Mouse (Mus musculus) forebrain, embryonic 11.5 days (tissue): Measurements from ENCODE around the gene Ddx42. TPM values are rescaled to one million over a fixed set of nuclear protein-coding genes. Genes with fewer than 3 reads are reported as not detected.

Experiments used
- ATAC-seq: fragments of 200-750 bp; cut with Nextera tagmentation; replicated peaks from 2 replicates; pipeline ENCODE4 v1.8.0; 2017; ENCODE audit warnings: moderate TSS enrichment; ENCODE audit not compliant: low FRiP score
- DNase-seq: peaks from one replicate; pipeline ENCODE4 v3.0.0-alpha.2; 2017; ENCODE audit warnings: low spot score
- H3K27ac ChIP-seq: fragments of 300-500 bp; sonication (generic); 2 replicates; pipeline ENCODE4 v1.5.1; 2014; ENCODE audit warnings: low read depth, low read length
- H3K27me3 ChIP-seq: fragments of 300-500 bp; sonication (generic); 2 replicates; pipeline ENCODE4 v1.6.1; 2014; ENCODE audit warnings: mild to moderate bottlenecking, low read length, mixed read lengths; ENCODE audit not compliant: control insufficient read depth, insufficient read depth
- H3K36me3 ChIP-seq: fragments of 300-500 bp; sonication (generic); 2 replicates; pipeline ENCODE4 v1.6.1; 2014; ENCODE audit warnings: mild to moderate bottlenecking, low read length, moderate library complexity, mixed read lengths; ENCODE audit not compliant: control insufficient read depth, insufficient read depth
- H3K4me1 ChIP-seq: fragments of 300-500 bp; sonication (generic); replicated peaks from 2 replicates; pipeline ENCODE4 v1.6.1; 2014; ENCODE audit warnings: low read length, mixed read lengths; ENCODE audit not compliant: control insufficient read depth, insufficient read depth
- H3K4me2 ChIP-seq: fragments of 300-500 bp; sonication (generic); 2 replicates; pipeline ENCODE4 v1.6.1; 2014; ENCODE audit warnings: low read depth, mild to moderate bottlenecking, low read length, moderate library complexity, mixed read lengths; ENCODE audit not compliant: severe bottlenecking
- H3K4me3 ChIP-seq: fragments of 300-500 bp; sonication (generic); 2 replicates; pipeline ENCODE4 v1.5.1; 2014; ENCODE audit warnings: low read depth, low read length
- H3K9ac ChIP-seq: fragments of 300-500 bp; sonication (generic); 2 replicates; pipeline ENCODE4 v1.6.1; 2014; ENCODE audit warnings: low read length
- H3K9me3 ChIP-seq: fragments of 300-500 bp; sonication (generic); 2 replicates; pipeline ENCODE4 v1.6.1; 2016; ENCODE audit warnings: low read length, mixed read lengths; ENCODE audit not compliant: control insufficient read depth
- WGBS: fragments of 180-500 bp; shearing (Covaris S2); extraction: QIAGEN DNeasy Blood & Tissue Kit; methylation state at CpG from one replicate; pipeline ENCODE4 v1.1.7; 2014; 5-methylcytosine and 5-hydroxymethylcytosine counted together
- polyA plus RNA-seq: library from polyadenylated mRNA; unstranded; fragments of >200 nt; fragmentation: Nextera tagmentation; extraction: Ambion mirVana; gene quantifications from 2 replicates; pipeline ENCODE4 v1.2.1, GENCODE M21; 2014

Gene Ddx42
- polyA plus RNA-seq, 1 experiment from 2014 or later, result 111 TPM

- no peaks in the 10 kb centered on the region for H3K9me3 ChIP-seq
- H3K27me3 ChIP-seq, result no peaks in the 10 kb centered on the region
- H3K27ac ChIP-seq, result no peak overlapping the region
- no peaks in the 10 kb centered on the region for H3K4me1 ChIP-seq
- ATAC-seq, result no peak
- 78% methylated on average over 7 of the region's 7 CpGs for whole genome bisulfite sequencing
- no peak overlapping the region for H3K4me3 ChIP-seq
- no peak overlapping the region for H3K9ac ChIP-seq
- no peak overlapping the region for H3K4me2 ChIP-seq
- no peaks in the 10 kb centered on the region for H3K36me3 ChIP-seq
- DNase-seq, result no peak
Measured at GRCm38 (mm10) chr11:106179711-106180448, 36.8 kb upstream of the Ddx42 start.

- Histone ChIP-seq H3K27me3 (no peaks in the 10 kb centered on the region), H3K36me3 (no peaks in the 10 kb centered on the region), H3K4me2 (no peak overlapping the region), H3K4me3 (no peak overlapping the region), H3K9me3 (no peaks in the 10 kb centered on the region), H3K9ac (no peak overlapping the region), H3K4me1 (no peaks in the 10 kb centered on the region), H3K27ac (no peak overlapping the region)
- DNase-seq (no peak), ATAC-seq (no peak)
- WGBS, result 89% methylated on average over 2 of the region's 2 CpGs
Measured at GRCm38 (mm10) chr11:106180449-106180801, 36.3 kb upstream of the Ddx42 start.

GRCm38 (mm10) chr11:106187326-106187725 is 29.4 kb upstream of the Ddx42 start:
- no peak overlapping the region for H3K4me2 ChIP-seq
- H3K4me1 ChIP-seq, result no peaks in the 10 kb centered on the region
- H3K4me3 ChIP-seq, result no peak overlapping the region
- H3K27me3 ChIP-seq, result no peaks in the 10 kb centered on the region
- H3K9me3 ChIP-seq, result no peaks in the 10 kb centered on the region
- ATAC-seq (no peak), DNase-seq (no peak)
- no peaks in the 10 kb centered on the region for H3K36me3 ChIP-seq
- no peak overlapping the region for H3K27ac ChIP-seq
- WGBS, result 97% methylated on average over 4 of the region's 4 CpGs
- no peak overlapping the region for H3K9ac ChIP-seq

GRCm38 (mm10) chr11:106191716-106192115 is 25.0 kb upstream of the Ddx42 start:
- no peak overlapping the region for H3K27ac ChIP-seq
- WGBS, result 95% methylated on average over 3 of the region's 3 CpGs
- 0 out of 2 replicates have a peak, but pooled peaks cover under 1% of the 10 kb centered on the region for H3K36me3 ChIP-seq
- no peaks in the 10 kb centered on the region for H3K9me3 ChIP-seq
- no peak overlapping the region for H3K9ac ChIP-seq
- no peak overlapping the region for H3K4me2 ChIP-seq
- ATAC-seq (no peak), DNase-seq (no peak)
- H3K4me1 ChIP-seq, result peaks cover 2% of the 10 kb centered on the region; the same call in 1 of the 2 replicates
- H3K27me3 ChIP-seq, result no peaks in the 10 kb centered on the region
- no peak overlapping the region for H3K4me3 ChIP-seq

- no peaks in the 10 kb centered on the region for H3K27me3 ChIP-seq
- no peaks in the 10 kb centered on the region for H3K9me3 ChIP-seq
- H3K4me3 ChIP-seq, result peak overlapping the region; percentile 58; the same call in 1 of the 2 replicates
- ATAC-seq, result no peak
- no peak overlapping the region for H3K27ac ChIP-seq
- H3K4me2 ChIP-seq, result peak overlapping the region; percentile 44; the same call in 1 of the 2 replicates
- no peak overlapping the region for H3K9ac ChIP-seq
- H3K36me3 ChIP-seq, result peaks cover 4% of the 10 kb centered on the region
- 91% methylated on average over 5 of the region's 5 CpGs for WGBS
- peaks cover 2% of the 10 kb centered on the region; the same call in 1 of the 2 replicates for H3K4me1 ChIP-seq
- DNase-seq, result no peak
Measured at GRCm38 (mm10) chr11:106192241-106192640, 24.5 kb upstream of the Ddx42 start.

GRCm38 (mm10) chr11:106192657-106193370 is 23.9 kb upstream of the Ddx42 start:
- ATAC-seq, result peak; percentile 3; the same call in 1 of the 2 replicates

GRCm38 (mm10) chr11:106193371-106194154 is 23.2 kb upstream of the Ddx42 start:
- Histone ChIP-seq H3K27ac (peak overlapping the region; percentile 79), H3K36me3 (peaks cover 6% of the 10 kb centered on the region), H3K9me3 (no peaks in the 10 kb centered on the region), H3K4me3 (peak overlapping the region; percentile 58), H3K27me3 (no peaks in the 10 kb centered on the region), H3K9ac (peak overlapping the region; percentile 60), H3K4me2 (peak overlapping the region; percentile 70), H3K4me1 (peaks cover 2% of the 10 kb centered on the region; the same call in 1 of the 2 replicates)
- WGBS, result under 1% methylated on average over 41 of the region's 44 CpGs
- DNase-seq, result peak; percentile 99
- ATAC-seq, result peak; percentile 96

More at GRCm38 (mm10) chr11:106192657-106193370, 23.9 kb upstream of the Ddx42 start:
- H3K9me3 ChIP-seq, result no peaks in the 10 kb centered on the region
- 13% methylated on average over 19 of the region's 19 CpGs for WGBS
- H3K9ac ChIP-seq, result peak overlapping the region; percentile 60
- peak overlapping the region; percentile 78; the same call in 1 of the 2 replicates for H3K27ac ChIP-seq
- peaks cover 2% of the 10 kb centered on the region; the same call in 1 of the 2 replicates for H3K4me1 ChIP-seq
- H3K4me3 ChIP-seq, result peak overlapping the region; percentile 58
- H3K27me3 ChIP-seq, result no peaks in the 10 kb centered on the region
- no peak for DNase-seq
- peaks cover 4% of the 10 kb centered on the region for H3K36me3 ChIP-seq
- peak overlapping the region; percentile 44 for H3K4me2 ChIP-seq

- Histone ChIP-seq H3K27ac (peak overlapping the region; percentile 79), H3K36me3 (peaks cover 6% of the 10 kb centered on the region), H3K27me3 (no peaks in the 10 kb centered on the region), H3K4me1 (peaks cover 2% of the 10 kb centered on the region; the same call in 1 of the 2 replicates), H3K4me3 (peak overlapping the region; percentile 58), H3K9me3 (no peaks in the 10 kb centered on the region), H3K4me2 (peak overlapping the region; percentile 70), H3K9ac (peak overlapping the region; percentile 60)
- no peak for ATAC-seq
- WGBS, result 50% methylated on average over 3 of the region's 3 CpGs
- DNase-seq, result no peak
Measured at GRCm38 (mm10) chr11:106194155-106194541, 22.6 kb upstream of the Ddx42 start.
